Mouse (Mus musculus) kidney, embryonic 16.5 days (tissue): ENCODE measurements around the gene Cth. TPM values are rescaled to one million over a fixed set of nuclear protein-coding genes. Genes with fewer than 3 reads are reported as not detected.

Experiments used
- ATAC-seq: fragments of 200-750 bp; cut with Nextera tagmentation; 2 replicates; pipeline ENCODE4 v1.8.0; 2017; ENCODE audit warnings: moderate TSS enrichment; ENCODE audit not compliant: low FRiP score, low TSS enrichment
- H3K27ac ChIP-seq: fragments of 300-500 bp; sonication (generic); 2 replicates; pipeline ENCODE4 v1.5.1; 2014; ENCODE audit warnings: low read length
- H3K27me3 ChIP-seq: fragments of 300-500 bp; sonication (generic); 2 replicates; pipeline ENCODE4 v1.6.1; 2014; ENCODE audit warnings: low read length, control low read depth, mixed read lengths; ENCODE audit not compliant: insufficient read depth
- H3K36me3 ChIP-seq: fragments of 300-500 bp; sonication (generic); 2 replicates; pipeline ENCODE4 v1.6.1; 2014; ENCODE audit warnings: low read length, control low read depth, mixed read lengths; ENCODE audit not compliant: insufficient read depth
- H3K4me1 ChIP-seq: fragments of 300-500 bp; sonication (generic); 2 replicates; pipeline ENCODE4 v1.6.1; 2014; ENCODE audit warnings: low read length, control low read depth, mixed read lengths; ENCODE audit not compliant: insufficient read depth
- H3K4me2 ChIP-seq: fragments of 300-500 bp; sonication (generic); replicated peaks from 2 replicates; pipeline ENCODE4 v1.6.1; 2014; ENCODE audit warnings: low read depth, low read length
- H3K4me3 ChIP-seq: fragments of 300-500 bp; sonication (generic); 2 replicates; pipeline ENCODE4 v1.5.1; 2014; ENCODE audit warnings: mild to moderate bottlenecking, low read length
- H3K9ac ChIP-seq: fragments of 300-500 bp; sonication (generic); replicated peaks from 2 replicates; pipeline ENCODE4 v1.6.1; 2014; ENCODE audit warnings: low read length
- H3K9me3 ChIP-seq: fragments of 300-500 bp; sonication (generic); 2 replicates; pipeline ENCODE4 v1.6.1; 2016; ENCODE audit warnings: low read length, control low read depth
- WGBS: fragments of 180-500 bp; shearing (Covaris S2); extraction: QIAGEN DNeasy Blood & Tissue Kit; methylation state at CpG from one replicate; pipeline ENCODE4 v1.1.7; 2014; 5-methylcytosine and 5-hydroxymethylcytosine counted together
- polyA plus RNA-seq: library from polyadenylated mRNA; unstranded; fragments of >200 nt; fragmentation: Nextera tagmentation; extraction: Ambion mirVana; gene quantifications from 2 replicates; pipeline ENCODE4 v1.2.1, GENCODE M21; 2015

Gene Cth
- polyA plus RNA-seq = 55.5 and 58.2 TPM in 2 replicates

GRCm38 (mm10) chr3:157924692-157925328, at the start of gene Cth:
Gene Cth (minus strand): TSS chr3:157925077.
- H3K36me3 ChIP-seq = no peaks in the 10 kb centered on the region
- H3K27me3 ChIP-seq = no peaks in the 10 kb centered on the region
- H3K9ac ChIP-seq = peak within 1 kb of the TSS; percentile 77
- peak within 1 kb of the TSS; percentile 73 for H3K27ac ChIP-seq
- 0% methylated on average over 30 of the region's 30 CpGs for WGBS
- ATAC-seq = peak; percentile 100
- peak within 1 kb of the TSS; percentile 87 for H3K4me2 ChIP-seq
- H3K4me1 ChIP-seq = peaks cover 10% of the 10 kb centered on the region; the same call in 1 of the 2 replicates
- no peaks in the 10 kb centered on the region for H3K9me3 ChIP-seq
- peak within 1 kb of the TSS; percentile 67 for H3K4me3 ChIP-seq

- Histone ChIP-seq H3K9ac (no peak overlapping the region), H3K36me3 (peaks cover 7% of the 10 kb centered on the region; the same call in 1 of the 2 replicates), H3K4me3 (no peak overlapping the region), H3K9me3 (no peaks in the 10 kb centered on the region), H3K4me1 (no peaks in the 10 kb centered on the region), H3K27me3 (no peaks in the 10 kb centered on the region), H3K27ac (no peak overlapping the region), H3K4me2 (no peak overlapping the region)
- ATAC-seq = no peak
- 99% methylated on average over 2 of the region's 2 CpGs for WGBS
These were observed 48.4 kb upstream of the Cth start for GRCm38 (mm10) chr3:157973236-157973635.

GRCm38 (mm10) chr3:157971151-157971550, 46.3 kb upstream of the Cth start:
- WGBS = 83% methylated on average over 2 of the region's 2 CpGs
- Histone ChIP-seq H3K4me1 (no peaks in the 10 kb centered on the region), H3K27me3 (no peaks in the 10 kb centered on the region), H3K27ac (no peak overlapping the region), H3K36me3 (peaks cover 7% of the 10 kb centered on the region; the same call in 1 of the 2 replicates), H3K9me3 (no peaks in the 10 kb centered on the region), H3K4me3 (no peak overlapping the region), H3K9ac (no peak overlapping the region), H3K4me2 (no peak overlapping the region)
- ATAC-seq = no peak

GRCm38 (mm10) chr3:157957320-157957719, 32.4 kb upstream of the Cth start:
- H3K27ac ChIP-seq = no peak overlapping the region
- H3K36me3 ChIP-seq = peaks cover 3% of the 10 kb centered on the region
- no peak overlapping the region for H3K9ac ChIP-seq
- no peaks in the 10 kb centered on the region for H3K27me3 ChIP-seq
- H3K4me3 ChIP-seq = no peak overlapping the region
- ATAC-seq = no peak
- H3K4me1 ChIP-seq = no peaks in the 10 kb centered on the region
- no peaks in the 10 kb centered on the region for H3K9me3 ChIP-seq
- no peak overlapping the region for H3K4me2 ChIP-seq

- H3K36me3 ChIP-seq = no peaks in the 10 kb centered on the region
- no peak overlapping the region for H3K27ac ChIP-seq
- no peak overlapping the region for H3K4me2 ChIP-seq
- H3K9me3 ChIP-seq = no peaks in the 10 kb centered on the region
- no peak for ATAC-seq
- H3K9ac ChIP-seq = no peak overlapping the region
- H3K4me3 ChIP-seq = no peak overlapping the region
- WGBS = 92% methylated on average over 3 of the region's 3 CpGs
- H3K27me3 ChIP-seq = no peaks in the 10 kb centered on the region
- no peaks in the 10 kb centered on the region for H3K4me1 ChIP-seq
These were observed 31.3 kb upstream of the Cth start for GRCm38 (mm10) chr3:157956201-157956600.

- Histone ChIP-seq H3K4me2 (no peak overlapping the region), H3K27me3 (no peaks in the 10 kb centered on the region), H3K9me3 (no peaks in the 10 kb centered on the region), H3K4me3 (no peak overlapping the region), H3K9ac (no peak overlapping the region), H3K36me3 (no peaks in the 10 kb centered on the region), H3K27ac (no peak overlapping the region), H3K4me1 (no peaks in the 10 kb centered on the region)
- 89% methylated on average over 2 of the region's 2 CpGs for WGBS
- ATAC-seq = no peak
These were observed 30.6 kb upstream of the Cth start for GRCm38 (mm10) chr3:157955466-157955865.

- H3K9ac ChIP-seq = no peak overlapping the region
- peaks cover 11% of the 10 kb centered on the region for H3K4me1 ChIP-seq
- ATAC-seq = no peak
- H3K36me3 ChIP-seq = no peaks in the 10 kb centered on the region
- no peaks in the 10 kb centered on the region for H3K9me3 ChIP-seq
- H3K4me3 ChIP-seq = no peak overlapping the region
- WGBS = 77% methylated on average over 2 of the region's 2 CpGs
- no peak overlapping the region for H3K27ac ChIP-seq
- H3K4me2 ChIP-seq = no peak overlapping the region
- no peaks in the 10 kb centered on the region for H3K27me3 ChIP-seq
These were observed 27.8 kb upstream of the Cth start for GRCm38 (mm10) chr3:157952716-157953115.

- Histone ChIP-seq H3K27ac (peak overlapping the region; percentile 93), H3K4me1 (peaks cover 15% of the 10 kb centered on the region), H3K9me3 (no peaks in the 10 kb centered on the region), H3K27me3 (no peaks in the 10 kb centered on the region), H3K4me2 (peak overlapping the region; percentile 92), H3K9ac (peak overlapping the region; percentile 97), H3K36me3 (no peaks in the 10 kb centered on the region), H3K4me3 (peak overlapping the region; percentile 99)
- ATAC-seq = peak; percentile 74
- under 1% methylated on average over 76 of the region's 93 CpGs for WGBS
These were observed 22.8 kb upstream of the Cth start for GRCm38 (mm10) chr3:157947383-157948280.

- H3K4me2 ChIP-seq = peak within 1 kb of the TSS; percentile 92
- peak within 1 kb of the TSS; percentile 97 for H3K9ac ChIP-seq
- no peaks in the 10 kb centered on the region for H3K36me3 ChIP-seq
- under 1% methylated on average over 40 of the region's 45 CpGs for WGBS
- H3K9me3 ChIP-seq = no peaks in the 10 kb centered on the region
- H3K4me3 ChIP-seq = peak within 1 kb of the TSS; percentile 99
- peak; percentile 99 for ATAC-seq
- H3K4me1 ChIP-seq = peaks cover 15% of the 10 kb centered on the region
- no peaks in the 10 kb centered on the region for H3K27me3 ChIP-seq
- H3K27ac ChIP-seq = peak within 1 kb of the TSS; percentile 93
These were observed 22.0 kb upstream of the Cth start, which contains the start of gene Ankrd13c for GRCm38 (mm10) chr3:157946843-157947358. Gene Ankrd13c (plus strand): TSS chr3:157947239.
